Mouse (Mus musculus): ENCODE measurements around the gene Ppp1ca. TPM values are rescaled to one million over a fixed set of nuclear protein-coding genes. Genes with fewer than 3 reads are reported as not detected.
A peak's percentile ranks its signal among the peaks of the same experiment; 100 is the strongest.

Gene Ppp1ca
- total and polyA plus RNA-seq, 3 experiments: 389 to 635 (median 502) TPM

DNA sequence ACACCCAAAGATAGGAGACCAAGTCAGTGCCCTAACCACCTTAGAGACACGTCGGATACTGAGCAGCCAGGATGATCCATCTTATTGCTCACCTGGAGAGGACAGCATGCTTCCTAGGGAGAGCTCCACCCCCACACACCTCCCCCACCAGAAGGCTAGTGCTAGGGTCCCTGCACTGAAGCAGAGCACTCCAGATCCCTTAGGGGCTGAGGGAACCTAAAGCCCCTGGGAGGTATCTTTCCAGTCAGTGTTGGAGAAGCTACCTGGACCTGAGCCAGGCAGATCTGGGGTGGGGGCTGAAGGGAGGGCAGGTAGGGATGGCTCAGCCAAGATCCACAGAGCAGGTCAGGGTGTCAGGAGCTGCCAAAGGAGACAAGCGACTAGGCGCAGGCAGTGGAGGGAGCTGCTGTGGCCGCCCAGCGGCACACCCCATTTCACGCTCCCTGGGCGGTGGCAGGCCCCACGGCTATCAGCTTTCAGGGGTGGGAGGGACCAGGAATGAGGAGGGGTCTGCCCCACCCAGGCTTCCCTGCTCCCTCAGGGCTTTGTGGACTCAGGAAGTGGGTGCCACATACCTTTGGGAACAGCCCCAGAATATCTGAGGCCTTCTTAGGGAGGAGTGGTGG, 37.7 kb downstream of the Ppp1ca start:
- TF ChIP-seq JUND (conservative IDR thresholded peaks at IDR 0.05; ENCODE audit: low read depth, low read length): no peak
- TF ChIP-seq RAD21 (IDR thresholded peaks at IDR 0.05; ENCODE audit: low read depth, low read length): no peak
- TF ChIP-seq HCFC1 (IDR thresholded peaks at IDR 0.05; ENCODE audit: low read depth, low read length): no peak
- no peak for TF ChIP-seq IRF4 (IDR thresholded peaks at IDR 0.05; ENCODE audit: low read depth, low read length)
- TF ChIP-seq UBTF (IDR thresholded peaks at IDR 0.05; ENCODE audit: low read depth, low read length): no peak
- no peak for TF ChIP-seq POLR2A (IDR thresholded peaks at IDR 0.05; ENCODE audit: low read depth, low read length)
- TF ChIP-seq ZMIZ1 (IDR thresholded peaks at IDR 0.05; ENCODE audit: low read depth, low read length): no peak
- no peak for TF ChIP-seq SMC3 (IDR thresholded peaks at IDR 0.05; ENCODE audit: low read depth, low read length)
- no peak for TF ChIP-seq NELFE (IDR thresholded peaks at IDR 0.05; ENCODE audit: low read depth, low read length)
- Histone ChIP-seq H3K27me3 (replicated peaks) (peaks cover 8% of the 10 kb centered on the region), H3K9ac (ENCODE audit: insufficient read depth, low read depth) (no peak overlapping the region), H3K4me1 (ENCODE audit: control insufficient read depth in 1 of 2, insufficient read depth in 2 of 2) (peaks cover 24 to 63% of the 10 kb centered on the region in 2 experiments), H3K79me2 (replicated peaks; ENCODE audit: control insufficient read depth, extremely low read depth, insufficient read depth, poor library complexity, severe bottlenecking) (no peaks in the 10 kb centered on the region), H3K4me2 (ENCODE audit: insufficient read depth, low read depth, poor library complexity, severe bottlenecking) (no peak overlapping the region), H3K36me3 (replicated peaks in 1 of 2; ENCODE audit: control insufficient read depth in 1 of 2, insufficient read depth in 1 of 2, low read length in 1 of 2) (peaks cover 0 to 5% of the 10 kb centered on the region in 2 experiments), H3K9me3 (replicated peaks; ENCODE audit: low read length) (no peaks in the 10 kb centered on the region), H3K27ac (ENCODE audit: insufficient read depth, low read depth) (no peak overlapping the region), H3K4me3 (replicated peaks in 1 of 3; ENCODE audit: low read depth in 2 of 3, low read length in 2 of 3, poor library complexity in 1 of 3) (no peak overlapping the region)
- dilution Hi-C loops (cut with MboI; ENCODE audit: extremely low pct_ligation_motif_present, extremely low pct_unique_long_range_greater_than_20kb, low sequenced_read_pairs): no loop called here
- in situ Hi-C loops (cut with MboI; ENCODE audit: low pct_ligation_motif_present, low pct_unique_long_range_greater_than_20kb, low sequenced_read_pairs): no loop called here
- no peak for DNase-seq (ENCODE audit: extremely low read depth)

DNA sequence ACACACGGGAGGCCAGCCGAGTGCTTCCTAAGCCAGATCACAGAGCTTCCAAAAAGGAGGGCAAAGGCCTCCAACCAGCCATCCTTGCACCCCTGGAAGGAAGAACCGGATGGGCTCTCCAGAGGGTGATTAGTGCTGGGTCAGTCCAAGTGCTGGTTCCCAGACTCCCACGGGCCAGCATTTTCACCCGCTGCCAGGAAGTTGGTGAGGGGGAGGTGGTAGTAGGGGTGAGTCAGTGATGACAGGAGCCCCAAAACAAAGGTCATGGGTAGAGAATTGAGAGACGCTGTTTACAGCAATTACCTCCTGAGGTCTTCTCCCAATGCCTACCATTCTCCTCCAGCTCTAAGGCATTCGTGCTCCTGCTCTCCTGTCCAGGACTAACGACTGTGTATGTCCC, 38.5 kb downstream of the Ppp1ca start:
- 0 out of 2 replicates have a peak overlapping the region, but pooled peaks have one; percentile 43 for H3K27ac ChIP-seq (ENCODE audit: insufficient read depth, low read depth)

DNA sequence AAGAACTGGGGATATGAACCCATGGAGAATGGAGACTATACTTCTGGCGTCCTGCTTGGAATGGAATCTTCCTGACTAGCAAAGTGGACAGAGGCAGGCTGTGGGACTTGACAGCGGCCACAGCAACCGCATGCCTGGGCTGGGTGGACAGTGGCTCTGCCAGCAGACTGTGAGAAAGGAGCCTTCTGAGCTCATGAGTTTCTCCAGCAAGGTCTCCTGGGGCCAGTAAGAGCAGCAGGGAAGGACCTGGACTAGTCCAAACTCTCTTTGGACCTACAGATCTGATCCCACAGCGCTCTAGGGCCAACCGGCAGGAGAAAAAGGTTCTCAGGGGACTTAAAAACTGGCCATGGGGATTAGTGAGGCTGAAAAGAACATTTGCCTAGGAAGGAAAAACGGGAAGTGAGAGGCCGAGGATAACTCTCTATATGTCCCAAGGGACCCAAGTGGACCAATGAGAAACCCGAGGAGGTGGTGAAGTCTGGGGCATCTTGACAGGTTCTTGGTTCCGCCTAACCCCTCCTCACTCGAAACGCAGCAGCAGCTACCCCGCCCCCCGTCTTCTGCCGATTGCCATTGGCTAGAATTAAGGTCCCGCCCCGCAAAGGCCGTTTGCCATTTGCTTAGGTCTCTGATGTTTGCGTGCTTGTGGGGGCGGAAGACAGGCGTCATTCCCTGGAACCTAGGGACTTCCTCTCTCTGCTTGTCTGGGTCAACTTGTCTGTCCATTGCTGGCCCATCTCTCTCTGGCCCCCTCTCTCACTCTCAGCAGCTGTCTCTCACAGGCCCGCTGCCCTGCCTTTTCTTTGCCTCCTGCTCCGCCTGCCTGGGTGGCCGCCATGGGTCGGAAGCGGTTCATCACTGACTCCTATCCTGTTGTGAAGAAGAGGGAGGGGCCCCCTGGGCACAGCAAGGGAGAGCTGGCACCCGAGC, 39.7 kb downstream of the Ppp1ca start, which contains the start of gene Pold4:
Pold4 (plus strand) TSS at position 647 of the 933 bp plus-strand sequence.
- Histone ChIP-seq H3K79me2 (replicated peaks; ENCODE audit: control insufficient read depth, extremely low read depth, insufficient read depth, poor library complexity, severe bottlenecking) (no peaks in the 10 kb centered on the region), H3K27me3 (replicated peaks) (peaks cover 8% of the 10 kb centered on the region), H3K4me2 (ENCODE audit: insufficient read depth, low read depth, poor library complexity, severe bottlenecking) (peak within 1 kb of the TSS; percentile 95), H3K4me1 (ENCODE audit: control insufficient read depth in 1 of 2, insufficient read depth in 2 of 2) (peaks cover 24 to 57% of the 10 kb centered on the region in 2 experiments), H3K9me3 (replicated peaks; ENCODE audit: low read length) (no peaks in the 10 kb centered on the region), H3K27ac (ENCODE audit: insufficient read depth, low read depth) (peak within 1 kb of the TSS; percentile 88), H3K36me3 (replicated peaks in 1 of 2; ENCODE audit: control insufficient read depth in 1 of 2, insufficient read depth in 1 of 2, low read length in 1 of 2) (peaks cover 0 to 5% of the 10 kb centered on the region in 2 experiments), H3K9ac (ENCODE audit: insufficient read depth, low read depth) (peak within 1 kb of the TSS; percentile 82), H3K4me3 (replicated peaks in 1 of 3; ENCODE audit: low read depth in 2 of 3, low read length in 2 of 3, poor library complexity in 1 of 3) (peak within 1 kb of the TSS; percentile 63 to 75 (median 68))
- in situ Hi-C loops (cut with MboI; ENCODE audit: low pct_ligation_motif_present, low pct_unique_long_range_greater_than_20kb, low sequenced_read_pairs): no loop called here
- dilution Hi-C loops (cut with MboI; ENCODE audit: extremely low pct_ligation_motif_present, extremely low pct_unique_long_range_greater_than_20kb, low sequenced_read_pairs): no loop called here
- peak; percentile 99 for DNase-seq (ENCODE audit: extremely low read depth)
- TF ChIP-seq ZNF384 (IDR thresholded peaks at IDR 0.05; ENCODE audit: low read depth, low read length) (no peak), GABPA (IDR thresholded peaks at IDR 0.05; ENCODE audit: insufficient replicate concordance, low read depth, low read length) (no peak), MAZ (IDR thresholded peaks at IDR 0.05; ENCODE audit: low read depth, low read length) (peak; percentile 76; the same call in 1 of the 2 replicates), ZMIZ1 (IDR thresholded peaks at IDR 0.05; ENCODE audit: low read depth, low read length) (peak; percentile 43; the same call in 1 of the 2 replicates), MXI1 (IDR thresholded peaks at IDR 0.05; ENCODE audit: low read depth, low read length) (peak; percentile 48; the same call in 1 of the 2 replicates), ETS1 (conservative IDR thresholded peaks at IDR 0.05; ENCODE audit: low read depth, low read length) (peak; percentile 88), HCFC1 (IDR thresholded peaks at IDR 0.05; ENCODE audit: low read depth, low read length) (peak; percentile 67), CHD2 (IDR thresholded peaks at IDR 0.05; ENCODE audit: low read length) (peak; percentile 79), NELFE (IDR thresholded peaks at IDR 0.05; ENCODE audit: low read depth, low read length) (peak; percentile 76), ZC3H11A (IDR thresholded peaks at IDR 0.05; ENCODE audit: low read depth, low read length) (no peak), CHD1 (IDR thresholded peaks at IDR 0.05; ENCODE audit: low read depth, low read length) (0 out of 2 replicates have a peak, but pooled peaks have one; percentile 43), MAX (IDR thresholded peaks at IDR 0.05; ENCODE audit: low read length) (no peak; the same call in 1 of the 2 replicates), JUND (conservative IDR thresholded peaks at IDR 0.05; ENCODE audit: low read depth, low read length) (peak; percentile 28; the same call in 1 of the 2 replicates), TCF12 (IDR thresholded peaks at IDR 0.05; ENCODE audit: low read depth, low read length) (peak; percentile 79), JUN (IDR thresholded peaks at IDR 0.05; ENCODE audit: insufficient read depth, low read depth, low read length) (no peak), EP300 (IDR thresholded peaks at IDR 0.05; ENCODE audit: low read length) (peak; percentile 91), SMC3 (IDR thresholded peaks at IDR 0.05; ENCODE audit: low read depth, low read length) (no peak)

More for the DNA sequence above, 38.5 kb downstream of the Ppp1ca start:
- Histone ChIP-seq H3K36me3 (replicated peaks in 1 of 2; ENCODE audit: control insufficient read depth in 1 of 2, insufficient read depth in 1 of 2, low read length in 1 of 2) (peaks cover 0 to 5% of the 10 kb centered on the region in 2 experiments), H3K9me3 (replicated peaks; ENCODE audit: low read length) (no peaks in the 10 kb centered on the region), H3K79me2 (replicated peaks; ENCODE audit: control insufficient read depth, extremely low read depth, insufficient read depth, poor library complexity, severe bottlenecking) (no peaks in the 10 kb centered on the region), H3K4me1 (ENCODE audit: control insufficient read depth in 1 of 2, insufficient read depth in 2 of 2) (peaks cover 24 to 63% of the 10 kb centered on the region in 2 experiments), H3K9ac (ENCODE audit: insufficient read depth, low read depth) (no peak overlapping the region), H3K27me3 (replicated peaks) (peaks cover 8% of the 10 kb centered on the region), H3K4me2 (ENCODE audit: insufficient read depth, low read depth, poor library complexity, severe bottlenecking) (no peak overlapping the region), H3K4me3 (replicated peaks in 1 of 3; ENCODE audit: low read depth in 2 of 3, low read length in 2 of 3, poor library complexity in 1 of 3) (no peak overlapping the region)
- in situ Hi-C loops (cut with MboI; ENCODE audit: low pct_ligation_motif_present, low pct_unique_long_range_greater_than_20kb, low sequenced_read_pairs) (no loop called here), dilution Hi-C loops (cut with MboI; ENCODE audit: extremely low pct_ligation_motif_present, extremely low pct_unique_long_range_greater_than_20kb, low sequenced_read_pairs) (no loop called here)
- TF ChIP-seq PAX5 (IDR thresholded peaks at IDR 0.05; ENCODE audit: low read length): no peak
- DNase-seq (ENCODE audit: extremely low read depth): no peak

Data from CH12.LX (cell line).